Mouse (Mus musculus) ovary, adult 10 weeks (tissue): ENCODE measurements around the gene Ssc5d. TPM values are rescaled to one million over a fixed set of nuclear protein-coding genes. Genes with fewer than 3 reads are reported as not detected.

Experiments
- polyA plus RNA-seq: library from polyadenylated mRNA; stranded (reverse); fragments of 350-450 nt; fragmentation: Illumina TruSeq; extraction: RNeasy Lipid Tissue Mini Kit (QIAGEN cat#74804); gene quantifications from one replicate; pipeline ENCODE4 v1.2.3, GENCODE M21; 2014

The Ssc5d gene
- 0.14 TPM for polyA plus RNA-seq

GRCm38 (mm10) chr7:4925441-4926381 is at the start of gene Ssc5d:
Gene Ssc5d (plus strand): TSS chr7:4925785.

GRCm38 (mm10) chr7:4876753-4877221 is 48.8 kb upstream of the Ssc5d start, which contains the start of gene Isoc2a:
Gene Isoc2a (plus strand): TSS chr7:4877153.

GRCm38 (mm10) chr7:4906466-4906950 is 19.1 kb upstream of the Ssc5d start, which contains the start of gene Gm36210:
Gene Gm36210 (minus strand): TSS chr7:4906516.

GRCm38 (mm10) chr7:4915007-4915665 is 10.4 kb upstream of the Ssc5d start, which contains the start of gene Zfp628:
Gene Zfp628 (plus strand): TSS chr7:4915217.

GRCm38 (mm10) chr7:4921824-4922482 is 3.6 kb upstream of the Ssc5d start, which contains the start of gene Nat14:
Gene Nat14 (plus strand): TSS chr7:4922028.

GRCm38 (mm10) chr7:4964272-4964671 is 38.7 kb downstream of the Ssc5d start, which contains the start of gene Sbk2:
Gene Sbk2 (minus strand): TSS chr7:4964406.

GRCm38 (mm10) chr7:4971068-4971467 is 45.5 kb downstream of the Ssc5d start, which contains the start of gene Sbk3:
Gene Sbk3 (minus strand): TSS chr7:4971168.

Other genes with a start within 250 kb of the Ssc5d start
- gene Hspbp1, start 240.7 kb upstream of the Ssc5d start, polyA plus RNA-seq, result not detected
- gene Brsk1, start 235.2 kb upstream of the Ssc5d start, polyA plus RNA-seq, result 0.40 TPM
- not detected for gene Tmem150b, start 200.5 kb upstream of the Ssc5d start, polyA plus RNA-seq
- gene Kmt5c, start 185.7 kb upstream of the Ssc5d start, polyA plus RNA-seq, result 1.2 TPM
- gene Cox6b2, start 172.7 kb upstream of the Ssc5d start, polyA plus RNA-seq, result not detected
- not detected for gene Fam71e2, start 154.5 kb upstream of the Ssc5d start, polyA plus RNA-seq
- not detected for gene Il11, start 142.9 kb upstream of the Ssc5d start, polyA plus RNA-seq
- gene Tmem190, start 142.8 kb upstream of the Ssc5d start, polyA plus RNA-seq, result not detected
- gene Tmem238, start 136.1 kb upstream of the Ssc5d start, polyA plus RNA-seq, result 0.46 TPM
- gene Rpl28, start 132.9 kb upstream of the Ssc5d start, polyA plus RNA-seq, result 14.1 TPM
- gene Ube2s, start 113.2 kb upstream of the Ssc5d start, polyA plus RNA-seq, result 2.0 TPM
- 0.57 TPM for gene Shisa7, start 81.1 kb upstream of the Ssc5d start, polyA plus RNA-seq
- gene Isoc2b, start 55.5 kb upstream of the Ssc5d start, polyA plus RNA-seq, result 1.9 TPM
- 1.7 TPM for gene Isoc2a, start 48.6 kb upstream of the Ssc5d start, polyA plus RNA-seq
- not detected for gene Gm36210, start 19.3 kb upstream of the Ssc5d start, polyA plus RNA-seq
- not detected for gene Zfp628, start 10.6 kb upstream of the Ssc5d start, polyA plus RNA-seq
- gene Nat14, start 3.8 kb upstream of the Ssc5d start, polyA plus RNA-seq, result 0.57 TPM
- 0.40 TPM for gene Sbk2, start 38.6 kb downstream of the Ssc5d start, polyA plus RNA-seq
- gene Sbk3, start 45.4 kb downstream of the Ssc5d start, polyA plus RNA-seq, result 0.51 TPM
- 16.0 TPM for gene Zfp579, start 70.4 kb downstream of the Ssc5d start, polyA plus RNA-seq
- gene Zfp524, start 88.6 kb downstream of the Ssc5d start, polyA plus RNA-seq, result not detected
- gene Fiz1, start 88.9 kb downstream of the Ssc5d start, polyA plus RNA-seq, result 22.1 TPM
- gene Gm44973, start 89.7 kb downstream of the Ssc5d start, polyA plus RNA-seq, result not detected
- gene Zfp865, start 94.6 kb downstream of the Ssc5d start, polyA plus RNA-seq, result 5.3 TPM
- gene Ccdc106, start 94.8 kb downstream of the Ssc5d start, polyA plus RNA-seq, result not detected
- 3.3 TPM for gene 4632433K11Rik, start 108.3 kb downstream of the Ssc5d start, polyA plus RNA-seq
- 4.2 TPM for gene Zfp784, start 112.7 kb downstream of the Ssc5d start, polyA plus RNA-seq
- gene Zfp580, start 125.8 kb downstream of the Ssc5d start, polyA plus RNA-seq, result 2.1 TPM
- 9.1 TPM for gene U2af2, start 136.4 kb downstream of the Ssc5d start, polyA plus RNA-seq
- 1.4 TPM for gene Epn1, start 154.4 kb downstream of the Ssc5d start, polyA plus RNA-seq
- 45.2 TPM for gene Rfpl4, start 191.2 kb downstream of the Ssc5d start, polyA plus RNA-seq
- gene Rasl2-9, start 200.2 kb downstream of the Ssc5d start, polyA plus RNA-seq, result not detected
- not detected for gene Vmn1r55, start 223.9 kb downstream of the Ssc5d start, polyA plus RNA-seq